Mouse (Mus musculus) heart, postnatal 0 days (tissue): ENCODE data around the gene Map3k11.

ENCODE experiments used
- CTCF ChIP-seq: IDR thresholded peaks from 2 replicates; pipeline ENCODE4 v1.5.1; 2016; ENCODE audit warnings: antibody characterized with exemption, control low read depth, low read depth
- EP300 ChIP-seq: IDR thresholded peaks from 2 replicates; pipeline ENCODE4 v1.6.1; 2016; ENCODE audit warnings: antibody characterized with exemption, low read depth

DNA sequence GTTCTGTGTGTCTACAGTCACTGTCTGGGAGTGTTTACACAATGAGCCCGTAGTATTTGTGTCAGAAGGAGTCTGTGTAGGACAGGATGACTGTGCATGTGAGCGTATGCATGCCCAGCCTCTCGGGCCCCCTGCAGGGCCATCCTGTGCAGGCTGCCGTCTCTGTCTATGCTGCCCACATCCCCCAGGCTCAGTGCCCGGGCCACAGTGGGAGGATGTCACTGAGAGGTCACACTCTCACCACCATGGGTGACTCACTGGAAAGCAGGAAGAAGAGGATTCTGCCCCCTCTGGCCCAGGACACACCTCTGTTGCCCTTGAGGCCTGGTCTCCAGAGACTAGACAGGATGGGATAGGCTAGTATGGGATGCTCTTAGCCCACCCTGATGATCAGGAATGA is 55.0 kb downstream of the Map3k11 start:
- TF ChIP-seq CTCF, result no peak
- no peak for TF ChIP-seq EP300
